Mouse (Mus musculus): ENCODE data around the gene Cd22. TPM values are rescaled to one million over a fixed set of nuclear protein-coding genes. Genes with fewer than 3 reads are reported as not detected.
"Not testable (repeated sequence)": the region's sequence is repeated elsewhere in the genome, so short reads cannot be mapped to it uniquely, and the experiment has no call there.

The Cd22 gene
- total RNA-seq (2021): under 1 TPM; 0.73 to 0.90 TPM
- long read RNA-seq, experiment 1, partial matches to known transcripts: 0 of 1 reads
- long read RNA-seq, experiment 1, other reads (novel, unspliced or antisense): 0 of 1 reads
- long read RNA-seq, experiment 2: 0 reads

- DNase-seq (ENCODE audit: low spot score in 2 of 2): no peak
Measured at GRCm38 (mm10) chr7:30880176-30880575, at the start of gene Cd22. Gene Cd22 (minus strand): TSS chr7:30880342.

GRCm38 (mm10) chr7:30924581-30924980 lies 44.4 kb upstream of the Cd22 start, which contains the start of gene Hamp2:
Gene Hamp2 (minus strand): TSS chr7:30924681.
- DNase-seq (ENCODE audit: low spot score in 2 of 2): not testable (repeated sequence)

- no peak for DNase-seq (ENCODE audit: low spot score in 2 of 2)
Measured at GRCm38 (mm10) chr7:30924071-30924470, 43.9 kb upstream of the Cd22 start.

- not testable (repeated sequence) for DNase-seq (ENCODE audit: low spot score in 2 of 2)
Measured at GRCm38 (mm10) chr7:30922490-30922889, 42.3 kb upstream of the Cd22 start.

GRCm38 (mm10) chr7:30920217-30920616 lies 40.1 kb upstream of the Cd22 start:
- DNase-seq (ENCODE audit: low spot score in 2 of 2): no peak

GRCm38 (mm10) chr7:30917219-30917618 lies 37.1 kb upstream of the Cd22 start:
- no peak for DNase-seq (ENCODE audit: low spot score in 2 of 2)

- DNase-seq (ENCODE audit: low spot score in 2 of 2): no peak
Measured at GRCm38 (mm10) chr7:30916713-30917112, 36.6 kb upstream of the Cd22 start.

GRCm38 (mm10) chr7:30914732-30915131 lies 34.6 kb upstream of the Cd22 start, which contains the start of gene Mag:
Gene Mag (minus strand): TSS chr7:30914873.
- no peak for DNase-seq (ENCODE audit: low spot score in 2 of 2)

- DNase-seq (ENCODE audit: low spot score in 2 of 2): no peak
Measured at GRCm38 (mm10) chr7:30909773-30910172, 29.6 kb upstream of the Cd22 start.

- no peak for DNase-seq (ENCODE audit: low spot score in 2 of 2)
Measured at GRCm38 (mm10) chr7:30908992-30909431, 28.9 kb upstream of the Cd22 start.

GRCm38 (mm10) chr7:30908277-30908991 lies 28.3 kb upstream of the Cd22 start:
- DNase-seq (ENCODE audit: low spot score in 2 of 2): no peak

- DNase-seq (ENCODE audit: low spot score in 2 of 2): no peak
Measured at GRCm38 (mm10) chr7:30904042-30904441, 23.9 kb upstream of the Cd22 start.

- no peak for DNase-seq (ENCODE audit: low spot score in 2 of 2)
Measured at GRCm38 (mm10) chr7:30895217-30895616, 15.1 kb upstream of the Cd22 start.

- no peak for DNase-seq (ENCODE audit: low spot score in 2 of 2)
Measured at GRCm38 (mm10) chr7:30892515-30892914, 12.4 kb upstream of the Cd22 start.

- DNase-seq (ENCODE audit: low spot score in 2 of 2): no peak
Measured at GRCm38 (mm10) chr7:30891746-30892145, 11.6 kb upstream of the Cd22 start.

GRCm38 (mm10) chr7:30890681-30891080 lies 10.5 kb upstream of the Cd22 start:
- no peak for DNase-seq (ENCODE audit: low spot score in 2 of 2)

- DNase-seq (ENCODE audit: low spot score in 2 of 2): no peak
Measured at GRCm38 (mm10) chr7:30888786-30889185, 8.6 kb upstream of the Cd22 start.

GRCm38 (mm10) chr7:30887568-30888188 lies 7.5 kb upstream of the Cd22 start:
- no peak for DNase-seq (ENCODE audit: low spot score in 2 of 2)

- no peak for DNase-seq (ENCODE audit: low spot score in 2 of 2)
Measured at GRCm38 (mm10) chr7:30886852-30887251, 6.7 kb upstream of the Cd22 start.

GRCm38 (mm10) chr7:30884047-30884446 lies 3.9 kb upstream of the Cd22 start:
- no peak for DNase-seq (ENCODE audit: low spot score in 2 of 2)

- DNase-seq (ENCODE audit: low spot score in 2 of 2): no peak
Measured at GRCm38 (mm10) chr7:30881367-30881766, 1.2 kb upstream of the Cd22 start.

GRCm38 (mm10) chr7:30878950-30879349 lies 1.2 kb downstream of the Cd22 start:
- DNase-seq (ENCODE audit: low spot score in 2 of 2): no peak
